Mouse (Mus musculus) erythroblast, embryonic 14.5 days (primary cell): ENCODE measurements around the gene Scrn1.

ENCODE experiments used
- GATA1 ChIP-seq: IDR thresholded peaks from 2 replicates; pipeline ENCODE4 v1.6.1; 2012; ENCODE audit warnings: low read length, inconsistent platforms, mixed read lengths
- TAL1 ChIP-seq: IDR thresholded peaks from 3 replicates; pipeline ENCODE4 v1.6.1; 2012; ENCODE audit warnings: low read length, inconsistent platforms, mixed read lengths

DNA sequence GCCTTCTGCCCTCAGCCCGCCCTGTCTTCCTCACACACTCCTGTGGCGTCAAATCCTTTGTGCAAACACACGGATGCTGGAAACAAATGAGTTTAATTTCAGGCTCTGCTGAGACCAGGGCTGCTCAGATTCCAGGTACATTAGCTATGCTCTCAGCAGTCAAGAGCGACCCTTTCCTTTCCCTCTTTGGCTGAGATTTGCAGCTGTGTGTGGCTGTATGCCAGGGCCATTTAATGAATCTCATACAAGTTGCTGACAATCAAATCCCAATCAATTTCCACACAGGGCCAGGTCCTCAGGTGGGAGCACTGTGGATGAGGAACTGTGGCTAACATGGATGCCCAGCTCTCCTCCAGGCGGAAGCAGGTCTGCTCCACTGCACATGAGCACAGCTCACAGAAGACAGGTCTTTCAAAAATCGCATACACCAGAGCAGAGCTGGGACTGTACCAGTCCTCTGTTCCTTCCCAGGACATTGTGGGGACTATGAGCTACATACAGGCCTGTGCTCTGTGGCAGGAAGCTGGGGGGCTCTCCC lies 58.0 kb downstream of the Scrn1 start:
- TF ChIP-seq TAL1 = no peak
- no peak for TF ChIP-seq GATA1
